Mouse (Mus musculus): Measurements from ENCODE around the gene Stac2.

Stac2 gene

DNA sequence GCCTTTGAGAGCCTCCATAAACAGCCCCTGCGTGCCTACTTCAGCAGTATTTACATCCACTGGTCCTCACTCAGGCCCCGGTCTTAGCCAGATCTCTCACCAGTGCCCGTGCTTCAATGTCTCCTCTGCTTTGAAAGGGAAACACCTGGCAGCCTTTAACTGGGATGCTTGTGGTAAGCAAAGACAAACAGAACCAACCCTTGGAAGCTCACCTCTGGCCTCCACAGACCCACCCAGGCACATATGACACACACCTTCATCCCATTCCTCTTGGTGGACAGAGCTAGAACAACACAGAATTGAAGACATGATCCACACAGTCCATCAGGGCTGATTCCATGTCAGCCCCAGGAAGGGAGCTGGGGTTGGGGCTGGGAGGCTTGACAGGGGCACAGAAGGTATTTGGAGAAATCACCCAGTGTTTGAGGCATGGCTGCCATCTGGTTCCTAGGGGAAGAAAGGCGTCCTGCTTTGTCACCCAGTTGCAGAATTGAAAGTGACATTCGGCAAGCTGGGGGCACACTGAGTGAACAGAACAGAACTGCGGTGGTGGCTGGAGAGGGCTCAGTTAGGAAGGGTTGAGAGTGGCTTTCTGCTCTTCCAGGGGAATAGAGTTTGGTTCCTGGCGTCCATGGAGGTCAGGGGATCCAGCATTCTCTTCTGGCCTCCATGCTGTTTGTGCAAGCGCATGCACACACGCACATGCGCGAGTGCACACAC lies 55.0 kb downstream of the Stac2 start:
- in situ Hi-C loops (cut with MseI, MboI): no loop called here

- in situ Hi-C loops (cut with MseI, MboI): no loop called here
These were observed 55.8 kb downstream of the Stac2 start for GRCm38 (mm10) chr11:97997387-97997960.

DNA sequence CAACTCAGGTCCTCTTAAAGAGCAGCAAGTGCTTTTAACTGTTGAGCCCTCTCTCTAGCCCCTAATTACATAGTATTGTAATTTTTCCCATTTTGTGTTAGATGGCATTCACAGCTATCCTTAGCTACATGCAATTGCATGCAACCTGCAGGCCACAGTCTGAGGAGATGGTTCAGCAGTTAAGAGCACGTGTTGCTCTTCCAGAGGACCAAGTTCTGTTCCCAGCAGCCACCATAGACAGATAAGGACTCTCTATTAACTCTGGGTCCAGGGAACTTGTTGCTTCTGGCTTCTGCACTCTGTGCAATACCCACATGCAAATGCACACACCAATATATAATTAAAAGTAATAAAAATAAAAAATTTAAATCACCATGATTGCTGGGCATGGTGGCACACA lies 56.6 kb downstream of the Stac2 start:
- in situ Hi-C loops (cut with MseI, MboI): no loop called here

GRCm38 (mm10) chr11:97995564-97996288 lies 57.5 kb downstream of the Stac2 start, which contains the start of gene Arl5c:
Arl5c (minus strand) TSS chr11:97996181.
- in situ Hi-C loops (cut with MseI, MboI): no loop called here

GRCm38 (mm10) chr11:97994539-97995100 lies 58.6 kb downstream of the Stac2 start:
- in situ Hi-C loops (cut with MseI, MboI): no loop called here

GRCm38 (mm10) chr11:97988530-97989096 lies 64.6 kb downstream of the Stac2 start:
- in situ Hi-C loops (cut with MseI, MboI): loop anchor here (5.0 kb wide), 1 partner anchor 51 kb away; no protein-coding TSS in a partner anchor

GRCm38 (mm10) chr11:97987551-97988526 lies 65.4 kb downstream of the Stac2 start:
- in situ Hi-C loops (cut with MseI, MboI): loop anchor here (5.0 kb wide), 1 partner anchor 51 kb away; no protein-coding TSS in a partner anchor

DNA sequence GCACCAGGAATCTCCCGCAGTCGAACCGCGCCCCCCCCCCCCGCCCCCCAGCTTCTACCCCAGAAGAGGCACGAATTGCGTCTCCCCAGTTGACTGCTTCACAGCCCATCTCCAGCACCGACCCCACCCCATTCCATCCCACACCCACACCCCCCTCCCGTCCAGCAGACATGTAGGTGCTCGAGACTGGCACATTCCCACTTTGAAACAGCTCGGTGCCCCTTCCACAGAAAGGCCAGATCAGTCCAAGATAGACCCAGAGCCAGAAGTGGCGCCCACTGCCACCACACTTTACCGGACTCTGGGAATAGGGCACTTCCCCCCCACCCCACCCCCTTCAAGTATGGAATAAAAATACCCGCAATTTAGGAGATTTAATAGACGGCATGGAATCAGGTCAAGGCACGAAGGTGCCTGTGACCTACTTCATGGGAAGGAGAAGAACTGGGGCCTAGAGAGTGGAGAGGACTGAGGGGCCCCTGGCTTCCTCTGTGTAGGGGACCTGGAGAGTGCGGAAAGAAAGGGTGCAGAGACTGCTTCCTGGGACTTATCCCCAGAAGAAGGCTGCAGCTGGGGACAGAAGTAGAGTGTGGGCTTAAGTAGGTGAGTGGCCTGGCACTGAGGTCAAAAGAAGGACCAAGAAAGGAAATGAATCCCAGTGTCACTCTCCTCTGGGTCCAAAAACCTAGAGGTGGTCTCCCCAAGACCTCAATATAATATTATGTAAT lies 66.4 kb downstream of the Stac2 start:
- in situ Hi-C loops (cut with MseI, MboI): loop anchor here (5.0 kb wide), 1 partner anchor 50 kb away; no protein-coding TSS in a partner anchor
